Mouse (Mus musculus) limb, embryonic 13.5 days (tissue): Measurements from ENCODE around the gene Atp8a1. TPM values are rescaled to one million over a fixed set of nuclear protein-coding genes. Genes with fewer than 3 reads are reported as not detected.

Experiments used
- ATAC-seq: fragments of 200-750 bp; cut with Nextera tagmentation; 2 replicates; pipeline ENCODE4 v1.8.0; 2017; ENCODE audit warnings: low read depth, moderate number of reproducible peaks, moderate TSS enrichment; ENCODE audit not compliant: low FRiP score
- H3K27ac ChIP-seq: fragments of 300-500 bp; sonication (generic); 2 replicates; pipeline ENCODE4 v1.5.1; 2015; ENCODE audit warnings: inconsistent platforms, mild to moderate bottlenecking, moderate library complexity
- H3K27me3 ChIP-seq: fragments of 300-500 bp; sonication (generic); 2 replicates; pipeline ENCODE4 v1.6.1; 2015; ENCODE audit warnings: mild to moderate bottlenecking, inconsistent platforms
- H3K36me3 ChIP-seq: fragments of 300-500 bp; sonication (generic); 2 replicates; pipeline ENCODE4 v1.6.1; 2015; ENCODE audit warnings: inconsistent platforms, mild to moderate bottlenecking, moderate library complexity
- H3K4me1 ChIP-seq: fragments of 300-500 bp; sonication (generic); 2 replicates; pipeline ENCODE4 v1.6.1; 2015; ENCODE audit warnings: inconsistent platforms
- H3K4me2 ChIP-seq: fragments of 300-500 bp; sonication (generic); replicated peaks from 2 replicates; pipeline ENCODE4 v1.6.1; 2015; ENCODE audit warnings: inconsistent platforms, mild to moderate bottlenecking, moderate library complexity
- H3K4me3 ChIP-seq: fragments of 300-500 bp; sonication (generic); 2 replicates; pipeline ENCODE4 v1.5.1; 2015; ENCODE audit warnings: moderate library complexity, mild to moderate bottlenecking, inconsistent platforms
- H3K9ac ChIP-seq: fragments of 300-500 bp; sonication (generic); 2 replicates; pipeline ENCODE4 v1.6.1; 2015; ENCODE audit warnings: mild to moderate bottlenecking, inconsistent platforms
- H3K9me3 ChIP-seq: fragments of 300-500 bp; sonication (generic); 2 replicates; pipeline ENCODE4 v1.6.1; 2016; ENCODE audit warnings: inconsistent platforms
- WGBS: fragments of 180-500 bp; shearing (Covaris S2); methylation state at CpG from one replicate; pipeline ENCODE4 v1.1.7; 2015; 5-methylcytosine and 5-hydroxymethylcytosine counted together
- polyA plus RNA-seq: library from polyadenylated mRNA; unstranded; fragments of >200 nt; fragmentation: Nextera tagmentation; extraction: Ambion mirVana; gene quantifications from 2 replicates; pipeline ENCODE4 v1.2.1, GENCODE M21; 2015

Atp8a1 gene
- polyA plus RNA-seq, 1 experiment from 2014 or later = 5.4 TPM

- Histone ChIP-seq H3K27me3 (peaks cover 26% of the 10 kb centered on the region), H3K4me1 (peaks cover 13% of the 10 kb centered on the region; the same call in 1 of the 2 replicates), H3K36me3 (no peaks in the 10 kb centered on the region), H3K27ac (no peak overlapping the region), H3K4me3 (no peak overlapping the region), H3K4me2 (peak overlapping the region; percentile 97), H3K9me3 (no peaks in the 10 kb centered on the region), H3K9ac (no peak overlapping the region)
- ATAC-seq = no peak
- WGBS = 76% methylated on average over 12 of the region's 12 CpGs
Observed at GRCm38 (mm10) chr5:67848511-67849014, 1.3 kb upstream of the Atp8a1 start.

- Histone ChIP-seq H3K9ac (peak overlapping the region; percentile 66), H3K4me3 (peak overlapping the region; percentile 79), H3K36me3 (no peaks in the 10 kb centered on the region), H3K27ac (peak overlapping the region; percentile 39; the same call in 1 of the 2 replicates), H3K4me1 (peaks cover 19% of the 10 kb centered on the region; the same call in 1 of the 2 replicates), H3K4me2 (peak overlapping the region; percentile 97), H3K9me3 (no peaks in the 10 kb centered on the region), H3K27me3 (peaks cover 26% of the 10 kb centered on the region)
- ATAC-seq = no peak; the same call in 1 of the 2 replicates
- WGBS = under 1% methylated on average over 39 of the region's 39 CpGs
Observed at GRCm38 (mm10) chr5:67846361-67847224, 641 bp downstream of the Atp8a1 start.

DNA sequence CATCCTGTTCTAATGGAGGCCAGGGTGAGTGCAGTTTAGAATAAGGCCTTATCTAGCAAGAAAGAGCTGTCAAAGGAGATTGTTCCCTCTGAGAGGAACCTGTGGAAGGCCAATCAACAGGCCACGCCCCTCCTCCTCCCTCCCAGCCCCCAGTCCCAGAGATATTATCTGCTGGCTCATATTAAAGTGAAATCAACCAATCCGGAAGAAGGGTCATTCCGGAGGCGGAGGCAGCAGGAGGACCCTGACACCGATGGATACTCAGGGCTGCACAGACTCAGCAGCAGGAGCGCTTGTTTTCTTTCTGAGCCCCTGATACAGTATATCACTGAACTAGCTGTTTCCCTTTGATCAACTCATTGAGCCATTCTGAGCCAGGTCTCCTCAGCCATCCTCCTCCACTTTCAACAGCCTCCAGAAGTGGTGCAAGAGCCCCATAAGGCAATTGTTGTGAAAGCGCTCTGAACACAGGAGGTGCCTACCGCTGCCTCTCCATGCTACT, 2.0 kb downstream of the Atp8a1 start:
- WGBS = 26% methylated on average over 8 of the region's 8 CpGs
- no peak overlapping the region for H3K27ac ChIP-seq
- peaks cover 19% of the 10 kb centered on the region; the same call in 1 of the 2 replicates for H3K4me1 ChIP-seq
- ATAC-seq = no peak
- H3K4me2 ChIP-seq = peak overlapping the region; percentile 32
- H3K36me3 ChIP-seq = no peaks in the 10 kb centered on the region
- no peaks in the 10 kb centered on the region for H3K9me3 ChIP-seq
- H3K27me3 ChIP-seq = peaks cover 26% of the 10 kb centered on the region
- no peak overlapping the region; the same call in 1 of the 2 replicates for H3K9ac ChIP-seq
- 0 out of 2 replicates have a peak overlapping the region, but pooled peaks have one; percentile 3 for H3K4me3 ChIP-seq

- Histone ChIP-seq H3K27ac (no peak overlapping the region), H3K4me3 (no peak overlapping the region), H3K9me3 (no peaks in the 10 kb centered on the region), H3K4me1 (peaks cover 19% of the 10 kb centered on the region; the same call in 1 of the 2 replicates), H3K9ac (no peak overlapping the region), H3K27me3 (peaks cover 24% of the 10 kb centered on the region), H3K4me2 (no peak overlapping the region), H3K36me3 (no peaks in the 10 kb centered on the region)
- 56% methylated on average over 4 of the region's 4 CpGs for WGBS
- ATAC-seq = no peak
Observed at GRCm38 (mm10) chr5:67844070-67844469, 3.2 kb downstream of the Atp8a1 start.

DNA sequence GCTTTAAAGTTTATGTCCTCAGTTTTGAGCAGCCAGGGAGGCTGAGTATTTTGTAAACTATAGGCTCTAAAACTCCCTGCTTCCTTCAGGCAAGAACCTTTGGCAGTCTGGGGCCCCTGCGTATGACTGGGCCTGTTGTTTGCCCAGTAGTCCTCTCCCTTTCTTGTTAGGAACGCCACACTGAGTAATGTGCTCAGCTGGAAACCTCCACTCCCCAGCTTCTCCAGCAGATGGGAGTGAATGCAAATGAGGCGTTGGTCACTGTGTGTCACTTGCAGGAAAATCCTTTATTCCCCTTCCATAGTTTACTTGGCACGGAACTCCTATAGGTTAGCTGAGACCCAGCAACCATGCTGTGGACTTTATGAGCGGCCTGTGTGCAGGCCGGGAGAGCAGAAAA, 4.9 kb downstream of the Atp8a1 start:
- Histone ChIP-seq H3K4me1 (peaks cover 19% of the 10 kb centered on the region; the same call in 1 of the 2 replicates), H3K36me3 (no peaks in the 10 kb centered on the region), H3K9ac (no peak overlapping the region), H3K4me2 (no peak overlapping the region), H3K9me3 (no peaks in the 10 kb centered on the region), H3K27me3 (peaks cover 24% of the 10 kb centered on the region), H3K4me3 (no peak overlapping the region), H3K27ac (no peak overlapping the region)
- 38% methylated on average over 6 of the region's 6 CpGs for WGBS
- ATAC-seq = no peak

GRCm38 (mm10) chr5:67833841-67834240, 13.4 kb downstream of the Atp8a1 start:
- no peaks in the 10 kb centered on the region for H3K4me1 ChIP-seq
- no peak overlapping the region for H3K4me3 ChIP-seq
- no peak overlapping the region for H3K9ac ChIP-seq
- H3K9me3 ChIP-seq = no peaks in the 10 kb centered on the region
- H3K27me3 ChIP-seq = no peaks in the 10 kb centered on the region
- ATAC-seq = no peak
- H3K4me2 ChIP-seq = no peak overlapping the region
- 89% methylated on average over 5 of the region's 5 CpGs for WGBS
- no peaks in the 10 kb centered on the region for H3K36me3 ChIP-seq
- H3K27ac ChIP-seq = no peak overlapping the region

- WGBS = 79% methylated on average over 10 of the region's 10 CpGs
- H3K27ac ChIP-seq = no peak overlapping the region
- H3K27me3 ChIP-seq = no peaks in the 10 kb centered on the region
- no peaks in the 10 kb centered on the region for H3K4me1 ChIP-seq
- no peak overlapping the region for H3K9ac ChIP-seq
- no peak for ATAC-seq
- H3K36me3 ChIP-seq = no peaks in the 10 kb centered on the region
- H3K9me3 ChIP-seq = no peaks in the 10 kb centered on the region
- H3K4me3 ChIP-seq = no peak overlapping the region
- H3K4me2 ChIP-seq = no peak overlapping the region
Observed at GRCm38 (mm10) chr5:67831293-67832147, 15.7 kb downstream of the Atp8a1 start.

GRCm38 (mm10) chr5:67828356-67828755, 18.9 kb downstream of the Atp8a1 start:
- H3K4me2 ChIP-seq = no peak overlapping the region
- H3K9ac ChIP-seq = no peak overlapping the region
- H3K36me3 ChIP-seq = no peaks in the 10 kb centered on the region
- no peaks in the 10 kb centered on the region for H3K9me3 ChIP-seq
- H3K27ac ChIP-seq = no peak overlapping the region
- H3K4me3 ChIP-seq = no peak overlapping the region
- no peaks in the 10 kb centered on the region for H3K27me3 ChIP-seq
- H3K4me1 ChIP-seq = no peaks in the 10 kb centered on the region
- 83% methylated on average over 3 of the region's 3 CpGs for WGBS
- no peak for ATAC-seq

GRCm38 (mm10) chr5:67826935-67827334, 20.3 kb downstream of the Atp8a1 start:
- Histone ChIP-seq H3K4me2 (no peak overlapping the region), H3K36me3 (no peaks in the 10 kb centered on the region), H3K27ac (no peak overlapping the region), H3K9me3 (no peaks in the 10 kb centered on the region), H3K27me3 (no peaks in the 10 kb centered on the region), H3K4me3 (no peak overlapping the region), H3K4me1 (no peaks in the 10 kb centered on the region), H3K9ac (no peak overlapping the region)
- ATAC-seq = no peak
- WGBS = 93% methylated on average over 3 of the region's 3 CpGs

DNA sequence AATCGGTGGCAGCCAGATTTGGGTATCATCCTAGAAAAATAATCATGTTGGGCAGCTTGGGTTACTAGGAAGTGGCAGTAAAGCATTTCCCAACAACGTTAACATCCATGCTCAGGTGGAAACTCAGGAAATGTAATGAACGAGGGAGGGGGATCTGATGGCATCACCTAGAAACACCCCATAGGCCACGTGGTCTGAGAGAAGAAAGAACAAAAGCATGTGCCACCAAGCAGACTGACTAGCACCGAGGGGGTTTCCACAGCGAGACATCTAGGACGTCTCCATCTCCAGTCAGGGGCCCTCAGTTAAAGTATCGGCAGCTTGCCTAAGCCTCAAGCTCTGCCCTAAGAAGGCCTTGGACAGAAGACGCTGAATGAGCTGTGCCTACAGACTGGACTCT, 21.0 kb downstream of the Atp8a1 start:
- ATAC-seq = no peak
- no peaks in the 10 kb centered on the region for H3K27me3 ChIP-seq
- no peaks in the 10 kb centered on the region for H3K9me3 ChIP-seq
- H3K4me2 ChIP-seq = no peak overlapping the region
- no peaks in the 10 kb centered on the region for H3K36me3 ChIP-seq
- H3K27ac ChIP-seq = no peak overlapping the region
- no peaks in the 10 kb centered on the region for H3K4me1 ChIP-seq
- no peak overlapping the region for H3K9ac ChIP-seq
- no peak overlapping the region for H3K4me3 ChIP-seq
- WGBS = 85% methylated on average over 9 of the region's 9 CpGs

DNA sequence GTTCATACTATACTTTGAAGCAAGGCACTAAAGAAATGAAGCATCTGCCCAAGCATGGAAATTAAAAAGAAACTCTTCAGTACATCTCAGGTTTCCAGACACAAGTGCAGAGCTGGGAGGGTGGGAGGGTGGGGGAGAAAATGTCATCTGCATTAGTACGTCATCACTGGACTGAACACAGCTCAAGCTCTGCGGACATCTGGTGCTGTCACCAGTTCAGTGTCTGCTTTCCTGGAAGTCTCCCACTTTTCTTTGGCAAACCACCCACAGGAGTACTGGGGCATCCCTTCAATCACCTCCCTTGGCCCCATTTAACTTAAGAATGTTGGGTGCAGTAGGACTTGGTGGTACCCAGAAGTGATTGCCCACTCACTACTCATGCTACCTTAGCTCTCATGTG, 22.6 kb downstream of the Atp8a1 start:
- H3K9ac ChIP-seq = no peak overlapping the region
- no peaks in the 10 kb centered on the region for H3K9me3 ChIP-seq
- no peak overlapping the region for H3K27ac ChIP-seq
- no peaks in the 10 kb centered on the region for H3K36me3 ChIP-seq
- H3K27me3 ChIP-seq = no peaks in the 10 kb centered on the region
- no peaks in the 10 kb centered on the region for H3K4me1 ChIP-seq
- H3K4me3 ChIP-seq = no peak overlapping the region
- ATAC-seq = peak; percentile 57
- 77% methylated on average over 2 of the region's 2 CpGs for WGBS
- H3K4me2 ChIP-seq = no peak overlapping the region

DNA sequence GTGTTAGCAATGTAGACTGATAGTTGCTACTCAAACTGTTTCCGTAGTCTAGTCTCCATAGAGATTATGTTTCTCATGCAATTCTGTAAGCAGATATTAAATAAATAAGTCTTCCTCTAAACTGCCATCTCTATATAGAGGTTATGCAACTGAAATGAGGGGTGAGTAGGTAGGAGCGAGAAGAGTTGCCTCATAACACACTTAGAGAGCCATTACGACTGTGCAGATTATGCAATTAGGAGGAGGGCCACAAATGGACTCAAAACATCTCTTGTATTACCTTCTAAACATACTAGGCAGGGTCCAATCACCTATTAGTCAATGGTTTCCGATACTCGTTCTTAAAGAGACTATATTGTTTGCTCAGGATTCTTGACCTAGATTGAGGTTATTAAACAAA, 23.5 kb downstream of the Atp8a1 start:
- WGBS = 74% methylated on average over 5 of the region's 5 CpGs

More for the DNA sequence above, 23.5 kb downstream of the Atp8a1 start:
- H3K36me3 ChIP-seq = no peaks in the 10 kb centered on the region
- no peak overlapping the region for H3K27ac ChIP-seq
- no peaks in the 10 kb centered on the region for H3K4me1 ChIP-seq
- no peaks in the 10 kb centered on the region for H3K27me3 ChIP-seq
- H3K9ac ChIP-seq = no peak overlapping the region
- no peak overlapping the region for H3K4me2 ChIP-seq
- no peaks in the 10 kb centered on the region for H3K9me3 ChIP-seq
- no peak overlapping the region for H3K4me3 ChIP-seq
- no peak for ATAC-seq
